Mouse (Mus musculus): ENCODE results near the gene Ppp1r26. TPM values are rescaled to one million over a fixed set of nuclear protein-coding genes. Genes with fewer than 3 reads are reported as not detected.
"Not testable (repeated sequence)": the region's sequence is repeated elsewhere in the genome, so short reads cannot be mapped to it uniquely, and the experiment has no call there.

Gene Ppp1r26
- total RNA-seq, 2 experiments from 2014 or later: 26.9 to 27.3 TPM

- DNase-seq (ENCODE audit: extremely low spot score in 1 of 2, low spot score in 2 of 2): no peak
- intact Hi-C loops (cut with DNase I): no loop called here
Measured at GRCm38 (mm10) chr2:28433512-28433911, 13.1 kb upstream of the Ppp1r26 start.

DNA sequence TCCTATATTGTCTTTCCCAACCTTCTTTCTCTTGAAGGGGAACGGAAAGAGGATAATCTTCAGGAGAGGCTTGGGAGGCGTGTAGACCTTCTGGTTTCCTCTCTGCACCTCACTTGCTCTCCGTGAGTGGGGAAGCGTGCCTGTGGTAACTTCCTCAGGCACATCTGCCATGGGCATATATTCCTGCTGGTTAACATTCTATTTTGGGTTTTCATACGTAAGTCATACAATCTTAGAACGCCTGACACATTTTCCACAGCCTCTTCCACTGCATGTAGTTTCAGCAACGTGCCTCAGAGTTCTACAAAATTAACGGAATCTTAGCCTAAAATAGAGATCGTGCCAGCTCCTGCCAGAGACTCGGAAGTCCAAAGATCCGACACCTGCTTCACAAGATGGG is 11.2 kb upstream of the Ppp1r26 start:
- peak; percentile 28 to 45 for DNase-seq (ENCODE audit: extremely low spot score in 1 of 2, low spot score in 2 of 2)
- intact Hi-C loops (cut with DNase I): no loop called here

GRCm38 (mm10) chr2:28440842-28441241 is 5.8 kb upstream of the Ppp1r26 start:
- intact Hi-C loops (cut with DNase I): no loop called here

GRCm38 (mm10) chr2:28445082-28445481 is 1.5 kb upstream of the Ppp1r26 start:
- intact Hi-C loops (cut with DNase I): no loop called here
- no peak for DNase-seq (ENCODE audit: extremely low spot score in 1 of 2, low spot score in 2 of 2)

More at GRCm38 (mm10) chr2:28440842-28441241, 5.8 kb upstream of the Ppp1r26 start:
- DNase-seq (ENCODE audit: extremely low spot score in 1 of 2, low spot score in 2 of 2): no peak

DNA sequence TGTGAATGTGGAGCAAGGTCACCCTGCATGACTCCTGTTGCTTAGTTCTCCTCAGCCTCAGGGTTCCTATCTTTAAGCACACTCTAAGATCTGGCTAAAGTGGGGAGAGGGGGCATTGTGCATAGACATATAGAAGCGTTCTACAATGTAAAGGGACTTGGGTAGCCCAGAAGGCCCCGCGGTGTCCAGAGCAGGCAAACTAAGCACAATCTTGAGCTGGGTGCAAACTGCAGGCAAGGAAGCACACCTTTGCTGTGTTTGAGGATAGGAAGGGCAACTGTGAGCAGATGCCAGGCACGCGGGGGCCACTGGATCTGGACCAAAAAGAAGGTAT is 452 bp upstream of the Ppp1r26 start:
- intact Hi-C loops (cut with DNase I): no loop called here
- no peak for DNase-seq (ENCODE audit: extremely low spot score in 1 of 2, low spot score in 2 of 2)

DNA sequence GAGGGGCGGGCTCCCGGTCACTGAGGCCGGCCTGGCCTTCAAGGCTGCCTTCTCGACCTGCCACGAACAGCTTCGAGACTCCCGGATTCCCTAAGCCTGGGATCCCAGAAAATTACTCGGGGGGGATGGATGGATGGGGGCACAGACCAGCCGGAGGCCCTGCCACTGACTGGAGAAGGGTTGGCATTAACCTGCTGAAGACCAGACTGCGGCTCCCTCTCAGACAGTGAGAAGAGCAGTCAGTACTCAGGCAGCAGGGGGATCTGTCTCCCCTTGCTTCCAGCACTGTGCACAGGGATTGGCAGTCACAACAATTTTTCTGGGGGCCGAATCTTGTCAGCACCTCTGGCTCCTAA is 693 bp downstream of the Ppp1r26 start:
- no peak for DNase-seq (ENCODE audit: extremely low spot score in 1 of 2, low spot score in 2 of 2)
- intact Hi-C loops (cut with DNase I): no loop called here

- DNase-seq (ENCODE audit: extremely low spot score in 1 of 2, low spot score in 2 of 2): no peak
- intact Hi-C loops (cut with DNase I): no loop called here
Measured at GRCm38 (mm10) chr2:28451663-28452062, 5.1 kb downstream of the Ppp1r26 start.

DNA sequence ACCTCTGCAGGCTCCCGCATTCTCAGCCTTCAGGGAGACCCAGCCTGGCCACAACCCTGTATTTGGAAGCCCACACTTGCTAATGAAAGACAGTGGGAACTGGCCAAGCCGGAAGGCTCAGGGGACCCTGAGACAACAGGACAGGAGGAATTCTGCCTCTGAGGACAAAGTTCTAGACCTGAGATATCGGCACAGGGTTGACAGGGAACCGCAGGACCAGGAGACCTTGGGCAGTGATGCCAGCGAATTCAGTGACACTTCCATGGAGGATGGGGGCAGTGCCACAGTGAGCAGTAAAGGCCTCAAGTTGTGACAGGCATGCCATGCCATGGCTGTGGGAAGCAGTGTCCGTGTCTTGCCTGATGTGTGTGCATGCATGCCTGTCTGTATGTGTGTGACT is 6.9 kb downstream of the Ppp1r26 start:
- DNase-seq (ENCODE audit: extremely low spot score in 1 of 2, low spot score in 2 of 2): no peak
- intact Hi-C loops (cut with DNase I): no loop called here

DNA sequence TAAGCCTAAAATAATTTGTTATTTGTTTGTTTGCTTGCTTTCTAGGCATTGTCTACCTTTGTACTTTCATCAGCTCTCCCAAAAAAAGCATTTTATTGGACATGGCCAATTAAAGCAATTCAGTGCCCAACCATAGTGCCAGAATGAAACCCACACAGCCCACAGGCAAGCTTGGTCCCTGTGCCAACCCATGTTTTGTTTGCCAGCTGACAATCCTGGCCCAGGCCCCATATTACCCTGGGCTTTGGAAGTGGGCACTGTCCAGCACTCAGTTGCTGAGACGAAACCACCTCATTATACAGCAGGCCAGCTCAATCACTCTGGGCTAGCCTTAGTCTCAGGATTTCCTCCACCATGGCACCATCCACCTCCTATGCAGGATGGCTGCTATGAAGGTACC is 10.0 kb downstream of the Ppp1r26 start:
- DNase-seq (ENCODE audit: extremely low spot score in 1 of 2, low spot score in 2 of 2): no peak
- intact Hi-C loops (cut with DNase I): no loop called here

GRCm38 (mm10) chr2:28463919-28464318 is 17.3 kb downstream of the Ppp1r26 start:
- intact Hi-C loops (cut with DNase I): no loop called here
- DNase-seq (ENCODE audit: extremely low spot score in 1 of 2, low spot score in 2 of 2): peak in 1 of 2 experiments; percentile 69

DNA sequence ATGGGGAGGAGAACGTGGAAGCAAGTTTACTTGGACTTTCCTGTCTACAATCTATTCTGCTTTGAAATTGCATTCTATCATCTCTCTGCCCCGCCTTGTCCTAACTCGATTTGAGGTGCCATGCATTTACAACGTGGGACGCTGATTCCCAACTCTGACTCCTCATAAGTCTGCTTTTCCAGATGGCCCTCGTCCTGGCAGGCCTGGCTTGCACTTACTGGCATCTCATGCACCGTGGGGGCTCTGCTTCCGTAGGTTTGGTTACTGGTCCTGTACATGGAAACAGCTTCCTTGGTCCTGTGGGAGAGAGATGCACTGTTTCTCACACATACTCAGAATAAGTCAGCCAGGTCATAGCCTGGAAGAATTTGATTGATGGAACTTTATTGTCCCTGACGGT is 18.3 kb downstream of the Ppp1r26 start:
- DNase-seq (ENCODE audit: extremely low spot score in 1 of 2, low spot score in 2 of 2): no peak

DNA sequence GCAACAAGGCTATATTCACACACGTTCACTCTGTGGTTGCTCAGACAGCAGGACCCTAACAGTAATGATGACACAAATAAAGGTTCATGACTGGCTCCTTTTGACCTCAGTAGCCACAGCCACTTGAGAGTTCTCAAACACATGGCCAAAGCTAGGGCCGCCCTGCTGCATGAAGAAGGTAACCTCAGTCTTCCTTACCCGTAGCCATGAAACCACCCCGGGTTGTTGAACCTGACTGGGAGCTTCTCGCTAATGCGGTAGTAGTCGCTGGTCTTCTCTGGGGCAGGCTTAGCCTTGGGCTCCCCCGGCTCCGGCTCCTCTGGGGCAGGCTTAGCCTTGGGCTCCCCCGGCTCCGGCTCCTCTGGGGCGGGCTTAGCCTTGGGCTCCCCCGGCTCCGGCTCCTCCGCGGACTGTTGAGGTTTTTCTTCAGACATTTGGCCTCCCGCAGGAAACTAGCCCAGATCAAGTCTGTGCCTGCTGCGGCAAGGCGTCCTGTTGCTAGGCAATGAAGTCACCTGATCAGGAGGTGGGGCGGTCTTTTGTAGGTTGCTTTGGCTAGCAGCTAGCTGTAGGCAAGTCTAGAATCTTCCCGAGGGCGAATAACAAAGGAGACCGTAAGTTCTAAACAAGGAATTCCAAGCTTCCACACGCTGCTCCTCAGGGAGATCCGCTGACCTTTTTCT is 19.4 kb downstream of the Ppp1r26 start, which contains the start of gene 1700007K13Rik:
Gene 1700007K13Rik (minus strand): TSS at position 497 of the 683 bp plus-strand sequence.
- intact Hi-C loops (cut with DNase I): no loop called here

More for the DNA sequence above, 18.3 kb downstream of the Ppp1r26 start:
- intact Hi-C loops (cut with DNase I): no loop called here

DNA sequence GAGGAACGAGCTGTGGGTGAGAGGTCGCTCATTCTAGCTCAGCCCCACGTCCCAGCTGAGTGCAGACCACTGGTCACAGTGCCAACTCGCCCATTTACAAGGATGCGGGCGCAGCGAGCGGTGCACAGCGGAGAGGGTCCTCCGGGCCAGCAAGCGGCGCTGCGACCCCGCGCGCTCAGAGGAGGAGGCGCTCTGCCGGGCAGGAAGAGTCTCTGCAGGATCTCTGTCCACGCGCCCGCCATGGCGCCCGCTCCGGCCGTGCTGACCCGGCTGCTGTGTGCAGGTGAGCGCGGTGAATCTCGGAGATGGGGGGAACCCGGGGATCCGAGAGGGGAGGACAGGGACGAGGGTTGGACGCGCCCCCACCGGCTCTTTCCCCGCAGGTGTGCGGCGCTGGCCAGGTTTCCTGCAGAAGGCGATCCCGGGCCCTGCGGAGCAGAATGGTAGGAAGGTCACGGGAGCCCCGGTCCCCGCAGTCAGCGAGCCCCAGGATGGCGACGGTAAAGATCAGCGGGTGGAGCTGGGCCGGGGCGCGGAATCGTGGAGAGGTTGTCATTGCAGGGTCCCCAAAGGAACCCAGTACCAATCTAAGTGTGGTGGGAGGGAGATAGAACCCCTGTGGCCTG is 21.4 kb downstream of the Ppp1r26 start, which contains the start of gene Mrps2:
Gene Mrps2 (plus strand): TSS at position 207 of the 626 bp plus-strand sequence.
- DNase-seq (ENCODE audit: extremely low spot score in 1 of 2, low spot score in 2 of 2): peak; percentile 74 to 92
- intact Hi-C loops (cut with DNase I): no loop called here

More for the DNA sequence above, 19.4 kb downstream of the Ppp1r26 start, which contains the start of gene 1700007K13Rik:
- DNase-seq (ENCODE audit: extremely low spot score in 1 of 2, low spot score in 2 of 2): peak; percentile 58 to 81

GRCm38 (mm10) chr2:28468486-28469225 is 22.1 kb downstream of the Ppp1r26 start:
- no peak for DNase-seq (ENCODE audit: extremely low spot score in 1 of 2, low spot score in 2 of 2)
- intact Hi-C loops (cut with DNase I): no loop called here

GRCm38 (mm10) chr2:28469461-28469860 is 22.9 kb downstream of the Ppp1r26 start:
- intact Hi-C loops (cut with DNase I): no loop called here
- DNase-seq (ENCODE audit: extremely low spot score in 1 of 2, low spot score in 2 of 2): no peak

DNA sequence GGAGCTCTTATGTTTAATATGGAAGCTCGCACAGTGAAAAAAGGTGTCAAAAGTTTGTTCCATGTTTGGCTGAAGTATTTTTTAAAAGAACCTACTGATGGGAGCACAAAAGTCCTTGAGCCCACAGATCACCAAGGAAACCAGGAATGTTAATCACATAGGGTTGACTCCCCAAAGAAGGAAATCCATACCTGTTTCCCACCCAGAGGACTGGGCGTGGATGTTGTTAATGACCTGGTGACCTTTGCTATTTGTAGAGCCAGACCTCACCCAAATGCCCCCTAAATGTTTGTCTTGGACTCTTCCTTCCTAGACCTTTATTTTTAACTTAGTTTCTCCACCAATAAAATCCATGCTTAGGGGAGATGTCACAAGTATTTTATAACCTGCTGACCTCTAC is 24.0 kb downstream of the Ppp1r26 start:
- DNase-seq (ENCODE audit: extremely low spot score in 1 of 2, low spot score in 2 of 2): no peak
- intact Hi-C loops (cut with DNase I): no loop called here

GRCm38 (mm10) chr2:28472011-28472410 is 25.4 kb downstream of the Ppp1r26 start:
- DNase-seq (ENCODE audit: extremely low spot score in 1 of 2, low spot score in 2 of 2); intact Hi-C loops (cut with DNase I): not testable (repeated sequence)

GRCm38 (mm10) chr2:28477993-28478392 is 31.4 kb downstream of the Ppp1r26 start:
- DNase-seq (ENCODE audit: extremely low spot score in 1 of 2, low spot score in 2 of 2); intact Hi-C loops (cut with DNase I): not testable (repeated sequence)
